Mouse (Mus musculus) gastrocnemius, adult 2 months (tissue): ENCODE data around the gene Tspan1. TPM values are rescaled to one million over a fixed set of nuclear protein-coding genes. Genes with fewer than 3 reads are reported as not detected.
A peak's percentile ranks its signal among the peaks of the same experiment; 100 is the strongest.

Source experiments
- DNase-seq: peaks from one replicate; pipeline ENCODE4 v3.0.0; 2022
- H3K27ac ChIP-seq: fragments of 200-600 bp; 2 replicates; pipeline ENCODE4 v1.8.1; 2022; ENCODE audit warnings: mild to moderate bottlenecking
- H3K4me3 ChIP-seq: fragments of 200-600 bp; 2 replicates; pipeline ENCODE4 v1.8.1; 2022; ENCODE audit warnings: mild to moderate bottlenecking, moderate library complexity
- CTCF ChIP-seq: fragments of 200-600 bp; IDR thresholded peaks from 2 replicates; pipeline ENCODE4 v1.8.1; 2022; ENCODE audit warnings: antibody characterized with exemption, mild to moderate bottlenecking, moderate library complexity
- intact Hi-C: fragments of 180-260 bp; cut with DNase I; formaldehyde crosslinking; loops from one replicate; pipeline ENCODE4 v1.15.1; 2025
- long read RNA-seq, 2 experiments: library from polyadenylated mRNA; stranded (forward); transcript quantifications; one replicate each; pipeline ENCODE4 v2.0.0; 2021
- total RNA-seq, 2 experiments: library from RNA; stranded (reverse); gene quantifications; 2 replicates each; pipeline ENCODE4 v1.2.3; 2021

Gene Tspan1
- under 1 TPM in 1 of 2 experiments, not detected in 1; 0.17 TPM for total RNA-seq
- long read RNA-seq, experiment 1: 0 reads
- long read RNA-seq, experiment 2: 0 reads

- intact Hi-C loops: no loop called here
- H3K4me3 ChIP-seq: no peak within 1 kb of the TSS
- DNase-seq: peak; percentile 48
- peak within 1 kb of the TSS; percentile 12; the same call in 1 of the 2 replicates for H3K27ac ChIP-seq
- TF ChIP-seq CTCF: peak; percentile 35
Observed at GRCm38 (mm10) chr4:116167404-116167803, at the start of gene Tspan1. TSS of gene Tspan1 (minus strand) at chr4:116167601.

- no peak for TF ChIP-seq CTCF
- H3K4me3 ChIP-seq: no peak overlapping the region
- intact Hi-C loops: no loop called here
- DNase-seq: no peak
- H3K27ac ChIP-seq: no peak overlapping the region
Observed at GRCm38 (mm10) chr4:116217046-116217445, 49.6 kb upstream of the Tspan1 start.

- no peak for TF ChIP-seq CTCF
- intact Hi-C loops: no loop called here
- DNase-seq: no peak
- Histone ChIP-seq H3K27ac (no peak overlapping the region), H3K4me3 (no peak overlapping the region)
Observed at GRCm38 (mm10) chr4:116215895-116216605, 48.6 kb upstream of the Tspan1 start.

- no peak overlapping the region for H3K27ac ChIP-seq
- H3K4me3 ChIP-seq: no peak overlapping the region
- no peak for TF ChIP-seq CTCF
- intact Hi-C loops: no loop called here
- DNase-seq: no peak
Observed at GRCm38 (mm10) chr4:116208891-116209290, 41.5 kb upstream of the Tspan1 start.

GRCm38 (mm10) chr4:116206531-116206930 is 39.1 kb upstream of the Tspan1 start:
- no peak for TF ChIP-seq CTCF
- Histone ChIP-seq H3K4me3 (no peak overlapping the region), H3K27ac (no peak overlapping the region)
- DNase-seq: no peak
- intact Hi-C loops: no loop called here

GRCm38 (mm10) chr4:116204422-116204821 is 37.0 kb upstream of the Tspan1 start:
- Histone ChIP-seq H3K4me3 (no peak overlapping the region), H3K27ac (no peak overlapping the region)
- TF ChIP-seq CTCF: no peak
- intact Hi-C loops: no loop called here
- DNase-seq: no peak

GRCm38 (mm10) chr4:116198422-116198821 is 31.0 kb upstream of the Tspan1 start:
- peak; percentile 61 for TF ChIP-seq CTCF
- no peak overlapping the region for H3K4me3 ChIP-seq
- no peak overlapping the region for H3K27ac ChIP-seq
- DNase-seq: no peak
- intact Hi-C loops: no loop called here

GRCm38 (mm10) chr4:116193583-116194383 is 26.4 kb upstream of the Tspan1 start:
- DNase-seq: no peak
- Histone ChIP-seq H3K4me3 (no peak overlapping the region), H3K27ac (no peak overlapping the region)
- TF ChIP-seq CTCF: no peak
- intact Hi-C loops: no loop called here

GRCm38 (mm10) chr4:116192286-116192835 is 25.0 kb upstream of the Tspan1 start:
- intact Hi-C loops: no loop called here
- no peak for DNase-seq
- no peak for TF ChIP-seq CTCF
- Histone ChIP-seq H3K4me3 (no peak overlapping the region), H3K27ac (peak overlapping the region; percentile 38)

- intact Hi-C loops: no loop called here
- no peak overlapping the region for H3K27ac ChIP-seq
- no peak for TF ChIP-seq CTCF
- no peak overlapping the region for H3K4me3 ChIP-seq
- DNase-seq: no peak
Observed at GRCm38 (mm10) chr4:116185083-116185482, 17.7 kb upstream of the Tspan1 start.

- TF ChIP-seq CTCF: no peak
- DNase-seq: peak; percentile 52
- Histone ChIP-seq H3K4me3 (peak overlapping the region; percentile 57), H3K27ac (peak overlapping the region; percentile 80)
- intact Hi-C loops: loop anchor here (2.0 kb wide), 1 partner anchor 38 kb away; the partner anchor contains the start of gene Pik3r3
Observed at GRCm38 (mm10) chr4:116182745-116183144, 15.3 kb upstream of the Tspan1 start.

- Histone ChIP-seq H3K27ac (peak overlapping the region; percentile 80), H3K4me3 (no peak overlapping the region)
- no peak for TF ChIP-seq CTCF
- intact Hi-C loops: loop anchor here (2.0 kb wide), 1 partner anchor 39 kb away; the partner anchor contains the start of gene Pik3r3
- DNase-seq: no peak
Observed at GRCm38 (mm10) chr4:116182079-116182478, 14.7 kb upstream of the Tspan1 start.

- intact Hi-C loops: no loop called here
- Histone ChIP-seq H3K4me3 (peak overlapping the region; percentile 64), H3K27ac (peak overlapping the region; percentile 87)
- no peak for TF ChIP-seq CTCF
- peak; percentile 77 for DNase-seq
Observed at GRCm38 (mm10) chr4:116177140-116177539, 9.7 kb upstream of the Tspan1 start.
